Mouse (Mus musculus): ENCODE measurements around the gene Tcp11l2. TPM values are rescaled to one million over a fixed set of nuclear protein-coding genes. Genes with fewer than 3 reads are reported as not detected.

The Tcp11l2 gene
- 11.5 and 13.0 TPM in 2 replicates for polyA plus RNA-seq (2014; fragmentation: Nextera tagmentation; extraction: Ambion mirVana)

DNA sequence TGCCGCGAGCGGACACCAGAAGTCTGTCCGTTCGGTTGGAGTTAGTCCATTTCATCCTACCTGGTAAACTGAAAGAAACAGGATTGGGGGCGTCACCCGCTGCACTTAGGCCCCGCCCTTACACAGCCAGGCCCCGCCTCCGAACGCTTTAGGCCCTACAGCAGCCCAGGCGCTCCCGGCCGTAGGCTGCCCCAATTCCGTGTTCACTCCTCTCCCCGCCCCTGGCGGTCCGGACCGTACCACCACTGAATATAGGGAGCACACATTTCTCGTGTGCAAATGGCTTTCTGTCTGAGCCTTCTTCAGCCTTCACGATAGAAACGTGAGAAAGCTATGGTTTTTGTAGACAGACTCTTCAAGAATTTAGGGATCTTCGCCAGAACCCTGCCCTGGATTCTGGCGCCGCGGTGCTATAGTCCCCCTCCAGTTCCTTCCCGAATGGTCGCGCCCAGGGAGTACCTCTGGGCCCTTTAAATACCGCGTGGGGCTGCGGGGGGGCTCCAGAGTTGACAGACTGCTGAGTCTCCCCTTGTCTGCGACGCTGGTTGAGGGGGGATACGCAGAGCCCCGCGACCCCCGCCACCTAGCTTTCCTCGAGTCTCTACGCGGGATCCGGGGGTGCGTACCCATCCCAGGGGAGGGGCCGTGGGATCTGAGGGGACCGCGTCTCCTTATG is at the start of gene Tcp11l2:
Gene Tcp11l2, plus strand, starts transcription at position 232 of the 676 bp plus-strand sequence.
- no peaks in the 10 kb centered on the region for H3K36me3 ChIP-seq (ENCODE audit: control insufficient read depth, insufficient read depth, low read length)
- H3K9me3 ChIP-seq (ENCODE audit: control insufficient read depth, low read length) = no peaks in the 10 kb centered on the region
- H3K4me1 ChIP-seq (replicated peaks; ENCODE audit: control insufficient read depth, insufficient read depth, low read length) = no peaks in the 10 kb centered on the region
- WGBS = under 1% methylated on average over 43 of the region's 46 CpGs
- peak; percentile 99 for ATAC-seq (ENCODE audit: low FRiP score)
- H3K27ac ChIP-seq (ENCODE audit: low read depth, low read length) = peak within 1 kb of the TSS; percentile 42; the same call in 1 of the 2 replicates
- peak within 1 kb of the TSS; percentile 58 for H3K4me3 ChIP-seq (ENCODE audit: low read depth, low read length)
- peak within 1 kb of the TSS; percentile 78 for H3K4me2 ChIP-seq (replicated peaks; ENCODE audit: low read depth, low read length)
- no peaks in the 10 kb centered on the region; the same call in 1 of the 2 replicates for H3K27me3 ChIP-seq (ENCODE audit: control insufficient read depth, insufficient read depth, low read length)
- peak; percentile 94 for DNase-seq (ENCODE audit: low spot score)
- H3K9ac ChIP-seq (ENCODE audit: low read depth, low read length) = peak within 1 kb of the TSS; percentile 65

DNA sequence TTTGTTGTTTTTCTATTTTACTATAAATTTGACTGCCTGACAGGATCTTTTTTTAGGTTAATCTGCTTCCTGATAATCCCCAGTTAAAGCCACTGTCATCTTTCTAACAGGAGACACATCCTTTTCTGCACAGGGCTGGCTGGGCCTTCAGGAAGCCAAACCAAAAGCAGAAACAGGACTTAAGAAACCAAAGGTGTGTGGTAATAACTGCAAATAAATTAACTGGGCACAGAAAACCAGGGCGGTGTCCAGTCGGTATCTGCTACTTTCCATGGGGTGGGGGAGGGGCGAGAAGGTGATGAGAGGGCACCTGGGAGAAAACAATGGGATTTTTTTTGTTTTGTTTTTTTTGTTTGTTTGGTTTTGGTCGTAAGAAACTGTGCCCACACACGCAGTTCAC is 49.4 kb upstream of the Tcp11l2 start:
- Histone ChIP-seq H3K36me3 (ENCODE audit: control insufficient read depth, insufficient read depth, low read length) (no peaks in the 10 kb centered on the region; the same call in 1 of the 2 replicates), H3K27ac (ENCODE audit: low read depth, low read length) (no peak overlapping the region), H3K4me2 (replicated peaks; ENCODE audit: low read depth, low read length) (no peak overlapping the region), H3K4me1 (replicated peaks; ENCODE audit: control insufficient read depth, insufficient read depth, low read length) (peaks cover 11% of the 10 kb centered on the region), H3K4me3 (ENCODE audit: low read depth, low read length) (no peak overlapping the region), H3K9ac (ENCODE audit: low read depth, low read length) (no peak overlapping the region), H3K9me3 (ENCODE audit: control insufficient read depth, low read length) (no peaks in the 10 kb centered on the region), H3K27me3 (ENCODE audit: control insufficient read depth, insufficient read depth, low read length) (no peaks in the 10 kb centered on the region)
- 80% methylated on average over 5 of the region's 5 CpGs for WGBS
- DNase-seq (ENCODE audit: low spot score) = no peak
- ATAC-seq (ENCODE audit: low FRiP score) = no peak

- ATAC-seq (ENCODE audit: low FRiP score) (no peak), DNase-seq (ENCODE audit: low spot score) (no peak)
- no peak overlapping the region for H3K27ac ChIP-seq (ENCODE audit: low read depth, low read length)
Measured at GRCm38 (mm10) chr10:84527631-84528030, 48.8 kb upstream of the Tcp11l2 start.

GRCm38 (mm10) chr10:84530388-84530787 is 46.0 kb upstream of the Tcp11l2 start:
- Histone ChIP-seq H3K4me2 (replicated peaks; ENCODE audit: low read depth, low read length) (peak overlapping the region; percentile 71; the same call in 1 of the 2 replicates), H3K27ac (ENCODE audit: low read depth, low read length) (no peak overlapping the region), H3K9ac (ENCODE audit: low read depth, low read length) (no peak overlapping the region), H3K4me1 (replicated peaks; ENCODE audit: control insufficient read depth, insufficient read depth, low read length) (peaks cover 14% of the 10 kb centered on the region), H3K9me3 (ENCODE audit: control insufficient read depth, low read length) (no peaks in the 10 kb centered on the region), H3K4me3 (ENCODE audit: low read depth, low read length) (no peak overlapping the region), H3K36me3 (ENCODE audit: control insufficient read depth, insufficient read depth, low read length) (no peaks in the 10 kb centered on the region; the same call in 1 of the 2 replicates), H3K27me3 (ENCODE audit: control insufficient read depth, insufficient read depth, low read length) (no peaks in the 10 kb centered on the region)
- DNase-seq (ENCODE audit: low spot score) = no peak
- no peak for ATAC-seq (ENCODE audit: low FRiP score)
- WGBS = 92% methylated on average over 8 of the region's 8 CpGs

More at GRCm38 (mm10) chr10:84527631-84528030, 48.8 kb upstream of the Tcp11l2 start:
- peaks cover 14% of the 10 kb centered on the region for H3K4me1 ChIP-seq (replicated peaks; ENCODE audit: control insufficient read depth, insufficient read depth, low read length)
- H3K4me3 ChIP-seq (ENCODE audit: low read depth, low read length) = no peak overlapping the region
- no peaks in the 10 kb centered on the region; the same call in 1 of the 2 replicates for H3K36me3 ChIP-seq (ENCODE audit: control insufficient read depth, insufficient read depth, low read length)
- no peak overlapping the region for H3K4me2 ChIP-seq (replicated peaks; ENCODE audit: low read depth, low read length)
- 81% methylated on average over 12 of the region's 12 CpGs for WGBS
- no peak overlapping the region for H3K9ac ChIP-seq (ENCODE audit: low read depth, low read length)
- H3K9me3 ChIP-seq (ENCODE audit: control insufficient read depth, low read length) = no peaks in the 10 kb centered on the region
- H3K27me3 ChIP-seq (ENCODE audit: control insufficient read depth, insufficient read depth, low read length) = no peaks in the 10 kb centered on the region

DNA sequence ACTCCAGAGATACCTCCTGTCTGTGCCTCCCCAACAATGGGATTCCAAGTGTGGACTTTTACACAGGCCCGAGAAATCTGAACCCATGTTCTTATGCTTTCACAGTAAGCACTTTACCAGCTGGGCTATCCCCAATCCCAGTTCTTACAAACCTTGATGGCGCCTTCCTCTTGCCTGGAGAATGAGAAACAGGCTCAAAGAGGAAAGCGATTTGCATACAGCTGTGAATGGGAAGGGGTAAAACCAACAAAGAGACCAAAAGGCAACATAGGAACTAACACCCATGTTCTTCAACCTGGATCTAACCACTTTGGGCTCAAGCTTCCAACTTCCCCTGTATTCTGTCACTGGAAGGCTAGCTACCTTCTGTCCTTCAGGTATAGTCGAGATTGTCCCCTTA is 44.9 kb upstream of the Tcp11l2 start:
- no peaks in the 10 kb centered on the region; the same call in 1 of the 2 replicates for H3K36me3 ChIP-seq (ENCODE audit: control insufficient read depth, insufficient read depth, low read length)
- H3K27ac ChIP-seq (ENCODE audit: low read depth, low read length) = no peak overlapping the region
- WGBS = 87% methylated on average over 4 of the region's 4 CpGs
- H3K4me3 ChIP-seq (ENCODE audit: low read depth, low read length) = peak overlapping the region; percentile 97; the same call in 1 of the 2 replicates
- H3K4me2 ChIP-seq (replicated peaks; ENCODE audit: low read depth, low read length) = peak overlapping the region; percentile 71
- no peaks in the 10 kb centered on the region for H3K9me3 ChIP-seq (ENCODE audit: control insufficient read depth, low read length)
- peaks cover 14% of the 10 kb centered on the region for H3K4me1 ChIP-seq (replicated peaks; ENCODE audit: control insufficient read depth, insufficient read depth, low read length)
- H3K27me3 ChIP-seq (ENCODE audit: control insufficient read depth, insufficient read depth, low read length) = no peaks in the 10 kb centered on the region
- H3K9ac ChIP-seq (ENCODE audit: low read depth, low read length) = 0 out of 2 replicates have a peak overlapping the region, but pooled peaks have one; percentile 8
- ATAC-seq (ENCODE audit: low FRiP score) (no peak), DNase-seq (ENCODE audit: low spot score) (no peak)

DNA sequence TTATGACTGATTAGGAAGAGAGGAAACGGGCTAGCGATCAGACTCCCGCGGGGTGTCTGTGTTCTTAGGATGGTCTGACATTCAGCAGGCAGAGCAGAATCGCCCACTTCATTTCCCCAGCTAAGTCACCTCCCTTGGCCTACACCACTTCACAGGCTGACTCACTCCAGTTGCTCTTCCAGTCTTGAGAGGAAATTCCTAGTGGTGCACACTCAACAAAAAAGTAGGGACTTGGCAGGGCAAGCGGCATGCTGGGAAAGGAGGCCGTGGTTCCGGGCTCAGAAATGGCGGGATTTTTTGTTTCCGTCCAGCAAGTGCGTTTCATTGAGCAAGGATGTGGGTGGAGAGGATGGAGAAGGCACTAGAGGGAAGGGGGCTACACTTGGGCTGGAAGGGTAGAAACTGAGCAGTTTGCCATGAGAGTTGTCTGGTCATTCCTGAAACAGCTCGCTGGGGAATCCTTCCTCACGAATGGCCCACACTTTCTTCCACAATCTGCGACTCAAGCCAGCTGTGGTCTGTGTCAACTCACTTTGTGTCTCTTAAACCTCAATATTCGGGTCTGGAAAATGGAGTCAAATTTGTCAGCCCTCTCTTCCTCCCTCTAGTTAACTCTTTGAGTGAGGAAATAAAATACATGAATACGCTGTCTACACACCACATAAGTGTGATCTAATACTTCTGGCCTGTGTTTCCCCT is 44.1 kb upstream of the Tcp11l2 start:
- no peaks in the 10 kb centered on the region for H3K27me3 ChIP-seq (ENCODE audit: control insufficient read depth, insufficient read depth, low read length)
- H3K9me3 ChIP-seq (ENCODE audit: control insufficient read depth, low read length) = no peaks in the 10 kb centered on the region
- H3K36me3 ChIP-seq (ENCODE audit: control insufficient read depth, insufficient read depth, low read length) = no peaks in the 10 kb centered on the region; the same call in 1 of the 2 replicates
- ATAC-seq (ENCODE audit: low FRiP score) = no peak
- peak overlapping the region; percentile 98 for H3K9ac ChIP-seq (ENCODE audit: low read depth, low read length)
- H3K4me3 ChIP-seq (ENCODE audit: low read depth, low read length) = peak overlapping the region; percentile 97
- peak overlapping the region; percentile 71 for H3K4me2 ChIP-seq (replicated peaks; ENCODE audit: low read depth, low read length)
- no peak for DNase-seq (ENCODE audit: low spot score)
- peak overlapping the region; percentile 95; the same call in 1 of the 2 replicates for H3K27ac ChIP-seq (ENCODE audit: low read depth, low read length)
- 77% methylated on average over 16 of the region's 16 CpGs for WGBS
- peaks cover 14% of the 10 kb centered on the region for H3K4me1 ChIP-seq (replicated peaks; ENCODE audit: control insufficient read depth, insufficient read depth, low read length)

DNA sequence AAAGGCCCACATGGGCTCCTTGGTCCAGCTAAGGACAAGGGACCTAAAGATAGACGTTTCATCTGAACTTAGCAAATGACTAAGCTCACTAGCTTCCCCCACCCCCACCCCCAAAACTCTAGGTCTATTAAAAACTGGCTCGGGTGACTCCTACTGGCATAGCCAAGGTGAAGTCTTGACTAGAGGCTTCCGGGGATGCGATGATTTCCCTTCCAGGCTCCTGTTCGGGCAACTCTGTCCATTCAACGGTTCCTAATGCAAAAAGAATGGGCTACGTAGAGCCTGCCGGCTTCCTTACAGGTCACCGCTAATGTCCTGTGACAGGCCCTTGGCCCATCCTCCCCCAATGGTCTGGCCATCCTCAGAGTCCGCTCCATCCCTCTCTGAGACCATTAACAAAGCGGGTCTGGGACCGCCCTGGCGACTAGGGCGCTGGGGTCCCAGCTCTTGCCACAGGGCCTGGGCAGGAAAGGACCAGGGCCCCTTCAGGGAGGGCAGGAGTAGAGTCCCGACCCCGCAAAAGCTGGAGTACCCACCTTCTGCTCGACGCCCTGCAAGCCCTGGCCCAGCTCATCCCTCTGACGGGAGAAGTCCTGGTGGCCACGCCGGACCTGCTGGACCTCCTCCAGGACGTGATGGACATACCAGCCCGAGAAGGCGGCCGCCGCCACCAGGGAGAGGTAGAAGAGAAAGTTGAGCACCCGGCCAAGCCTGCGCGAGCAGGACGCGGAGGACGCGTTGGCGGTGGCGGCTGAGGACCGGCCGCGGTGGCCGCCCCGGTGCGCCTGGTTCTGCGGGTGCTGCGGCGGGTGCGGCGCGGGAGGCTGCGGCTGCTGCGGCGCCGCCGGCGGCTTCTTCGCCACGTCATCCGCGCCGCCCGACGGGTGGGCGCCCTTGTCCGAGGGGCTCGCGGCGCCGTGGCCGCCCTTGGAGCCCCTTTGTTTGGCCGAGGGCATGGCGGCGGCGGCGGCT is 43.2 kb upstream of the Tcp11l2 start:
- no peaks in the 10 kb centered on the region for H3K27me3 ChIP-seq (ENCODE audit: control insufficient read depth, insufficient read depth, low read length)
- H3K4me3 ChIP-seq (ENCODE audit: low read depth, low read length) = peak overlapping the region; percentile 97
- no peaks in the 10 kb centered on the region; the same call in 1 of the 2 replicates for H3K36me3 ChIP-seq (ENCODE audit: control insufficient read depth, insufficient read depth, low read length)
- H3K4me1 ChIP-seq (replicated peaks; ENCODE audit: control insufficient read depth, insufficient read depth, low read length) = peaks cover 14% of the 10 kb centered on the region
- under 1% methylated on average over 51 of the region's 72 CpGs for WGBS
- H3K9me3 ChIP-seq (ENCODE audit: control insufficient read depth, low read length) = no peaks in the 10 kb centered on the region
- ATAC-seq (ENCODE audit: low FRiP score) (peak; percentile 64), DNase-seq (ENCODE audit: low spot score) (peak; percentile 71)
- peak overlapping the region; percentile 95 for H3K27ac ChIP-seq (ENCODE audit: low read depth, low read length)
- peak overlapping the region; percentile 98 for H3K9ac ChIP-seq (ENCODE audit: low read depth, low read length)
- peak overlapping the region; percentile 71 for H3K4me2 ChIP-seq (replicated peaks; ENCODE audit: low read depth, low read length)

Data from hindbrain, embryonic 11.5 days (tissue).